Mouse (Mus musculus) lung, postnatal 0 days (tissue): ENCODE data around the gene Gmeb2. TPM values are rescaled to one million over a fixed set of nuclear protein-coding genes. Genes with fewer than 3 reads are reported as not detected.

Source experiments
- ATAC-seq: fragments of 200-750 bp; cut with Nextera tagmentation; 2 replicates; pipeline ENCODE4 v1.8.0; 2017; ENCODE audit warnings: moderate library complexity
- DNase-seq: peaks from one replicate; pipeline ENCODE4 v3.0.0-alpha.2; 2016; ENCODE audit warnings: low spot score
- H3K27ac ChIP-seq: fragments of 300-500 bp; sonication (generic); 2 replicates; pipeline ENCODE4 v1.5.1; 2014; ENCODE audit warnings: antibody characterized with exemption, mild to moderate bottlenecking, low read length, mixed read lengths
- H3K27me3 ChIP-seq: fragments of 300-500 bp; sonication (generic); replicated peaks from 2 replicates; pipeline ENCODE4 v1.6.1; 2014; ENCODE audit warnings: low read length, mixed read lengths; ENCODE audit not compliant: insufficient read depth
- H3K36me3 ChIP-seq: fragments of 300-500 bp; sonication (generic); 2 replicates; pipeline ENCODE4 v1.6.1; 2014; ENCODE audit warnings: low read length, mixed read lengths; ENCODE audit not compliant: insufficient read depth
- H3K4me1 ChIP-seq: fragments of 300-500 bp; sonication (generic); 2 replicates; pipeline ENCODE4 v1.6.1; 2014; ENCODE audit warnings: antibody characterized with exemption, low read depth, low read length, mixed read lengths; ENCODE audit not compliant: insufficient read depth
- H3K4me2 ChIP-seq: fragments of 300-500 bp; sonication (generic); replicated peaks from 2 replicates; pipeline ENCODE4 v1.6.1; 2014; ENCODE audit warnings: low read depth, mild to moderate bottlenecking, low read length, moderate library complexity, mixed read lengths
- H3K4me3 ChIP-seq: fragments of 300-500 bp; sonication (generic); 2 replicates; pipeline ENCODE4 v1.5.1; 2014; ENCODE audit warnings: low read depth, low read length
- H3K9ac ChIP-seq: fragments of 300-500 bp; sonication (generic); replicated peaks from 2 replicates; pipeline ENCODE4 v1.6.1; 2014; ENCODE audit warnings: low read depth, mild to moderate bottlenecking
- H3K9me3 ChIP-seq: fragments of 300-500 bp; sonication (generic); 2 replicates; pipeline ENCODE4 v1.6.1; 2016; ENCODE audit warnings: low read length, mixed read lengths
- CTCF ChIP-seq: IDR thresholded peaks from 2 replicates; pipeline ENCODE4 v1.5.1; 2016; ENCODE audit warnings: antibody characterized with exemption, mild to moderate bottlenecking
- EP300 ChIP-seq: IDR thresholded peaks from 2 replicates; pipeline ENCODE4 v1.6.1; 2016; ENCODE audit warnings: antibody characterized with exemption, mild to moderate bottlenecking, control low read depth
- WGBS: fragments of 180-500 bp; shearing (Covaris S2); extraction: QIAGEN DNeasy Blood & Tissue Kit; methylation state at CpG from one replicate; pipeline ENCODE4 v1.1.7; 2014; 5-methylcytosine and 5-hydroxymethylcytosine counted together
- polyA plus RNA-seq: library from polyadenylated mRNA; unstranded; fragments of >200 nt; fragmentation: Nextera tagmentation; extraction: Ambion mirVana; gene quantifications from 2 replicates; pipeline ENCODE4 v1.2.1, GENCODE M21; 2015

Gmeb2 gene
- polyA plus RNA-seq, 1 experiment from 2014 or later: 7.6 TPM

DNA sequence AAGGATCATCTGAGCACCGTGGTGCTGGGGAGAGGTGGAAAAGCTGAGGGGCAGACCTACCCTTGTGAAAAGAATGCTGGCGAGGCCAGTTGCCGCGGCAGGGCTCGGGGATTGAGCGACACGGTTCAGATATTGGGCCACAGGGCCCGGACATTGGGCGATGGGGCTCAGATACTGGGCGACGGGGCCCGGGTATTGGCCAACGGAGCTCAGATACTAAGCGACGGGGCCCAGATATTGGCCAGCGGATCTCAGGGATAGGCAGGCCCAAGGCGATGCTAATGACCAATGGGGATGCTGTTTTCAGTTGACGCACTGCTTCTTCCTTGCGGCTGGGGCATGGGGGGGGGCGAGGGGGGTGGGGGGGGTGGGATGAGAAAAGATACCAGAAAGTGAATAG is 56.7 kb downstream of the Gmeb2 start:
- 79% methylated on average over 20 of the region's 20 CpGs for WGBS

DNA sequence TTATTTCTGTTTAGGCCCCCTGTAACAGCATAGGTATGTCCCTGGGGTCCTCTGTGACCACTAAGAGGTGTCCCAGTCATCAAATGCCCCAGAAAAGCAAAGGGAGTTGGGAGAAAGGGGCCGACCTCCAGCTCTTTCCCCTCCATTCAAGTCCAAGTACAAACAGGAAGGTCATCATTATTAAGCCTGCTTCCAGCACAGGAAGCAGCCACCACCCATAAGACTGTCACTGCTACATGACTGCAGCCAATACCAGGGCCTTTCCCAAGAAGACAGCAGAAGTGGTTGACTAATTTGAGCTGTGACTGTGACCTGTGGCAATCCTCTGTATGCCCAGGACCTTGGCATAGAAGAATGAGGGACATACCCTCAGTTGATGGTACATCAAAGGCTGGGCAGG is 59.5 kb downstream of the Gmeb2 start:
- Histone ChIP-seq H3K27ac (peak overlapping the region; percentile 71), H3K9me3 (no peaks in the 10 kb centered on the region), H3K4me1 (peaks cover 5% of the 10 kb centered on the region; the same call in 1 of the 2 replicates), H3K4me3 (no peak overlapping the region), H3K27me3 (no peaks in the 10 kb centered on the region), H3K4me2 (no peak overlapping the region), H3K36me3 (peaks cover 31% of the 10 kb centered on the region), H3K9ac (no peak overlapping the region)
- TF ChIP-seq CTCF (no peak), EP300 (peak; percentile 59)
- WGBS: 50% methylated on average over 1 of the region's 1 CpGs
- peak; percentile 57 for DNase-seq
- ATAC-seq: peak; percentile 71

More for the DNA sequence above, 56.7 kb downstream of the Gmeb2 start:
- Histone ChIP-seq H3K9ac (no peak overlapping the region), H3K27ac (no peak overlapping the region), H3K9me3 (no peaks in the 10 kb centered on the region), H3K4me2 (no peak overlapping the region), H3K4me3 (no peak overlapping the region), H3K36me3 (peaks cover 50% of the 10 kb centered on the region), H3K4me1 (peaks cover 5% of the 10 kb centered on the region; the same call in 1 of the 2 replicates), H3K27me3 (no peaks in the 10 kb centered on the region)
- DNase-seq: no peak
- TF ChIP-seq CTCF (no peak), EP300 (no peak)
- no peak for ATAC-seq

GRCm38 (mm10) chr2:181227122-181227521 is 60.7 kb downstream of the Gmeb2 start:
- no peak overlapping the region for H3K4me3 ChIP-seq
- H3K9ac ChIP-seq: no peak overlapping the region
- no peaks in the 10 kb centered on the region for H3K9me3 ChIP-seq
- peaks cover 5% of the 10 kb centered on the region; the same call in 1 of the 2 replicates for H3K4me1 ChIP-seq
- no peak overlapping the region for H3K4me2 ChIP-seq
- TF ChIP-seq CTCF: no peak
- no peak for TF ChIP-seq EP300
- peaks cover 21% of the 10 kb centered on the region; the same call in 1 of the 2 replicates for H3K36me3 ChIP-seq
- no peak overlapping the region for H3K27ac ChIP-seq
- no peaks in the 10 kb centered on the region for H3K27me3 ChIP-seq
- 0 out of 2 replicates have a peak, but pooled peaks have one; percentile 2 for ATAC-seq
- no peak for DNase-seq
- 68% methylated on average over 3 of the region's 3 CpGs for WGBS

DNA sequence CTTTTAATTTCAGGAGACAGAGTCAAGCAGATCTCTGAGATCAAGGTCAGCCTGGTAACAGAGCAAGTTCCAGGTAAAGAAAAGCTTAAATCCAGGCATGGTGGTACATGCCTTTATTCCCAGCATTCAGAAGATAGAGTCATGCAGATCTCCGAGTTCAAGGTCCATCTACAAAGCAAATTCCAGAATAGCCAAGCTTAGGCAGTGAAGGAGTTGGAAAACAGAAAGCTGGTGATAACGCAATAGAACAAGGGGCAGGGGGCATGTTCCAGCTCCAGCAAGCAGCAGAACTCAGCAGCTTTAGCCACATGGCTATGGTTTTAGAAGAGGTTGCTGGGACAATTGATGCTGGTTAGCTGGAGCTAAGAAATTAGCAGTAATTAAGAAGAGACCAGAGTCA is 62.8 kb downstream of the Gmeb2 start:
- no peak for ATAC-seq
- TF ChIP-seq EP300 (no peak), CTCF (no peak)
- WGBS: 82% methylated on average over 2 of the region's 2 CpGs
- Histone ChIP-seq H3K9ac (no peak overlapping the region), H3K36me3 (peaks cover 6% of the 10 kb centered on the region; the same call in 1 of the 2 replicates), H3K27me3 (no peaks in the 10 kb centered on the region), H3K4me1 (peaks cover 15% of the 10 kb centered on the region; the same call in 1 of the 2 replicates), H3K4me2 (no peak overlapping the region), H3K27ac (no peak overlapping the region), H3K9me3 (no peaks in the 10 kb centered on the region), H3K4me3 (no peak overlapping the region)
- no peak for DNase-seq

DNA sequence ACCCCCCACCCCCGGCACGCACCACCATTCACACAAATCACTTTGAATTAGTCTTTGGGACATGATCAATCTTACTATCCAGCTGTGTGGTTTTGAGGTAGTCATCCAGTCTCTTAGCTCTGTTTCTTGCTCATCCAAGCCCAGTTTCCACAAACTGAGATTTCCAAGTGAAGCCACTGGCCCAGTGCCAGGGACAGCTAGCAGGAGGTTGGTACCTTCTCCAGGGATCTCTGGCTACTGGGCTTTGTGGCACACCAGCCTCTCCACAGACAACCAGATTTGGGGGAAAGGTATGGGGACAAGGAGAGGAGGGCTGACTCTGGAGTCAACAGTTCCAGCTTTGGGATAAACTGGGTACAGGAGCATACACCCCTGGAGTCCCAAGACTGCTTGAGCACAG is 67.5 kb downstream of the Gmeb2 start:
- TF ChIP-seq CTCF: no peak
- TF ChIP-seq EP300: no peak
- Histone ChIP-seq H3K27ac (peak overlapping the region; percentile 83), H3K4me1 (peaks cover 12% of the 10 kb centered on the region; the same call in 1 of the 2 replicates), H3K9me3 (no peaks in the 10 kb centered on the region), H3K9ac (no peak overlapping the region), H3K4me2 (peak overlapping the region; percentile 43), H3K4me3 (no peak overlapping the region), H3K27me3 (no peaks in the 10 kb centered on the region), H3K36me3 (no peaks in the 10 kb centered on the region)
- no peak for DNase-seq
- WGBS: 20% methylated on average over 2 of the region's 2 CpGs
- no peak for ATAC-seq

DNA sequence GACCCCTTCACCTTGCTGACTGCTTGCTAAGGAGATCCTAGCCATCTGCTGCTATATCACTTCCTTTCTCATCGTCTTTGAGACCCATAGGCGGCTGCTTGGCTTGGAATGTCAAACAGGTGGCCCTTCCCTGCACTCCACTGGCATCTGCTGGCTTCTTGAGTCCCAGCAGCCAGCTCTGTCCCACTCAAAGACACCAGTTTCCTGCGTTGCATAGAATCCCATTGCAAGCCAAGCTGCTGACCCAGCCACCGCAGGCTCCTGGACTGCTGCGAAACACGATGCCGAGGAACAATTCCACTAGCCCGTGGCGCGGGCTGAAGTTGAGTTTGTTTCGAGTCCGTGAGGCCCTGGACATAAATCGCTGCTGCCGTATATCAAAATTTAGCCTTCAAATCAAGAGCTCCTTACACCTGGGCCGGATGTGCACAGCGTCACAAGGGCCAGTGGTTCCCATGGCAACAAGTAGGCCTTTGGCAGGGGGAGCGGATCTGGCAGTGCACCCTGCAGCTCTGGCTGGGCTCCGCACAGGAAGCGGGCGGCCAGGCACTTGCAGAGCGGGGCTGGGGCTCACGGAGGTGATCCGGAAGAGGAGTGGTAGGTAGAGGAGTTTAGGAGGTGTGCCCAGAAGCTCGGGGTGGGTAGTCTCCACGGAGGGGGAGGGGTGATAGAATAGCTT is 68.2 kb downstream of the Gmeb2 start, which contains the start of gene Fndc11:
Fndc11 (plus strand) TSS at position 476 of the 679 bp plus-strand sequence.
- peak within 1 kb of the TSS; percentile 83 for H3K27ac ChIP-seq
- H3K4me3 ChIP-seq: peak within 1 kb of the TSS; percentile 12; the same call in 1 of the 2 replicates
- H3K9ac ChIP-seq: no peak within 1 kb of the TSS
- TF ChIP-seq EP300: 0 out of 2 replicates have a peak, but pooled peaks have one; percentile 6
- TF ChIP-seq CTCF: peak; percentile 63
- peak within 1 kb of the TSS; percentile 43 for H3K4me2 ChIP-seq
- H3K4me1 ChIP-seq: peaks cover 12% of the 10 kb centered on the region; the same call in 1 of the 2 replicates
- DNase-seq (peak; percentile 93), ATAC-seq (peak; percentile 98)
- H3K9me3 ChIP-seq: no peaks in the 10 kb centered on the region
- no peaks in the 10 kb centered on the region for H3K27me3 ChIP-seq
- no peaks in the 10 kb centered on the region for H3K36me3 ChIP-seq
- 1% methylated on average over 25 of the region's 25 CpGs for WGBS
